Mouse (Mus musculus) gastrocnemius, adult 2 months (tissue): ENCODE data around the gene Gm49396. TPM values are rescaled to one million over a fixed set of nuclear protein-coding genes. Genes with fewer than 3 reads are reported as not detected.

Experiments used
- DNase-seq: peaks from one replicate; pipeline ENCODE4 v3.0.0; 2022
- H3K27ac ChIP-seq: fragments of 200-600 bp; 2 replicates; pipeline ENCODE4 v1.8.1; 2022; ENCODE audit warnings: mild to moderate bottlenecking
- H3K4me3 ChIP-seq: fragments of 200-600 bp; 2 replicates; pipeline ENCODE4 v1.8.1; 2022; ENCODE audit warnings: mild to moderate bottlenecking, moderate library complexity
- CTCF ChIP-seq: fragments of 200-600 bp; IDR thresholded peaks from 2 replicates; pipeline ENCODE4 v1.8.1; 2022; ENCODE audit warnings: antibody characterized with exemption, mild to moderate bottlenecking, moderate library complexity
- intact Hi-C: fragments of 180-260 bp; cut with DNase I; formaldehyde crosslinking; loops from one replicate; pipeline ENCODE4 v1.15.1; 2025
- total RNA-seq, 2 experiments: library from RNA; stranded (reverse); gene quantifications; 2 replicates each; pipeline ENCODE4 v1.2.3; 2021

Gene Gm49396
- total RNA-seq, 2 experiments from 2014 or later = 1.8 to 2.2 TPM

DNA sequence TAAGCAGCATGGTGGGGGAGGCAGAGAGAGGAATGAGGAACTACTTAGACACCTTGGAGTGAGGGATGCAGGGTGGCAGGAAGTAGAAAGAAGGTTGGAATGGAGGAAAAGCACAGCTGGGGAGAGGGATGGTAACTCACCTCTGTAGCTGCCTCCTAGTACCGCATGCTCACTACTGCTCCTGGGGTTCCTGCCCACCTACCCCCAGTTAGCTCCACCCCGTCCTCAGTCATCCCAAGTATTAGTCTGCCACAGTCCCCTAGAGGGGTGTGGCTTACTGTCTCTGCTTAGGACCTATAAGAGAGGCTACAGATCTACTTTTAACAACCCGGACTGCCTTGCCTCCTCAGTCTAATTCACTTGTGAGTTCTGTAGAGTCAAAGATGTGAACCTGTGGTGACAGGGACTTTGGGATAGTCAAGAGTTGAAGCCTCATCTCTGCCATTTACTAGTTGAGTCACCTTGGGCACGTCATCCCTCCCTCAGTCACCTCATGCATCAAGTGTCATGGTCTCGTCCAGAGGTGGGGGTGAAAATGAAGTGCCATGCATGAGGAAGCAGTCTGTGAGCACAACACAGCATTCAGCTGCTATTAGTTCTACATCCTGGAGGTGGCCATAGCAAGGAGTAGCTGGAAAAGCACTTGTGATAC is 29.8 kb downstream of the Gm49396 start:
- TF ChIP-seq CTCF = no peak
- intact Hi-C loops = loop anchor here (10.0 kb wide), 1 partner anchor 382 kb away; the partner anchor contains the start of genes Fam187b and Lsr

DNA sequence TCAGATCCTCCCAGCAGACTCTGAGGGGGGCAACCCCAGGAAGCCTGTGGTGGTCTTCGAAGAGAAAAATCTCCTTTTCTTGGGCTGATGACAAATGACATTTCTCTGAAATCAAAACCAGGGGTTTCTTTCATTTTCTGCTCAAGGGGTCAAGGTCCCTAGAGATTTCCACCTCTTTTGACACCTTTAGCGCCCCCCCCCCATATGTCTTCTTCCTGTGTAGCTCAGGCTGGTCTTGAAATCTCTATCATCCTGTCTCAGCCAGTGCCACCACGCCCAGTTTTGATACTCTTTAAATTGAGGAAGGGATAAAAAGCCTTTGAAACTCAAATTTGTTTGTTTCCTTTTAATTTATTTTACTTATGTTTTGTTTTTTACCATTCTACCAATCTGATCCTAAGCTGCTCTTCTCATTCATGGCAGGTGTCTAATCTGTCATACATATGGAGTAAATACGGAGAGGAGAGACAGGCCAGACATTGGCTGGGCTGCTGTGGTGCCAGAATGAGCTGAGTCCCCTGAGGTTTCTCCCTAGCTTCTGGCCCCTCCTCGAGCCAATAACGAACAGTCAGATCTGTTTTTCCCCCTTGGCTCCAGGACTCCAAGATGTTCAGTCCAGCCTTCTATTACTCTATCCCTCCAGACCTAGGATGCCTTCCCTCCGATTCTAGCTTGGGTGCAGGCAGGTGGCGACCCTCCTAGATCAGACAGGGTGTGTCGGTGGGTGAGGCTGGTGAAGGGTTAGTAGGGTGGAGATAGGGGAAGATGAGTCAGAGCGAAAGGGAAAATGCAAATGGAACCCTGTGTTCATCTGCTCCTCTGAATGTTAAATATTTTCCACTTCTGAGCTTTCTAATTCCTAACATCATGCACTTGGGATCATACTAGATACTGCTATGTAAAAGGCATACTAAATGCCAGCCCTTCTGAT is 30.7 kb downstream of the Gm49396 start:
- no peak for TF ChIP-seq CTCF
- Histone ChIP-seq H3K27ac (no peak overlapping the region), H3K4me3 (no peak overlapping the region)
- intact Hi-C loops = loop anchor here (10.0 kb wide), 1 partner anchor 381 kb away; the partner anchor contains the start of genes Fam187b and Lsr
- no peak for DNase-seq

More for the DNA sequence above, 29.8 kb downstream of the Gm49396 start:
- H3K4me3 ChIP-seq = no peak overlapping the region
- DNase-seq = no peak
- no peak overlapping the region for H3K27ac ChIP-seq

DNA sequence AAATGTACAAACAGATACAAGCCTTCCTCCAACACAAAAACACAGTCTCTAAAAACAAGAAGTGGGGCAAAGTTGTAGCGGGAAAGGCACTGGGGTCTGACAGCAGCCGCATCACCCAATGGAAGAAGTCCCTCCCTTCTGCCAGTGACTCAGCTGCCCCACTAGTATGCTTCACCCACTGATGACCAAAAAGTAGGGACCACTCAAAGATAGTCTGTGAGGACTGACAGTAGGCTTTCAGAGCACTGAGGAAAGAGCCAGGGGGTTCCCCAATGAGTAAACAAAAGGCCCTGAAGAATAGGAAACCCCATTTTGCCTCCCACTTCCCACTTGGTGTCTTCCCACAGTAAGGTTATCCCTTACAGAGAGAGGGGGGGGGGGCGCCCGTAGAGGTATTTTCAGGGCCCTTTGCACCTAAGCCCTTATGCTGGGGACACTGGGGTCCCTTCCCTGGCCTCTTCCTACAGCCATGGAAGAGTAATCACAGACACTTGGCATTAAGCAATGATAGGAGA is 31.4 kb downstream of the Gm49396 start:
- intact Hi-C loops = loop anchor here (10.0 kb wide), 1 partner anchor 380 kb away; the partner anchor contains the start of genes Fam187b and Lsr
- no peak for DNase-seq
- Histone ChIP-seq H3K4me3 (no peak overlapping the region), H3K27ac (no peak overlapping the region)
- no peak for TF ChIP-seq CTCF

DNA sequence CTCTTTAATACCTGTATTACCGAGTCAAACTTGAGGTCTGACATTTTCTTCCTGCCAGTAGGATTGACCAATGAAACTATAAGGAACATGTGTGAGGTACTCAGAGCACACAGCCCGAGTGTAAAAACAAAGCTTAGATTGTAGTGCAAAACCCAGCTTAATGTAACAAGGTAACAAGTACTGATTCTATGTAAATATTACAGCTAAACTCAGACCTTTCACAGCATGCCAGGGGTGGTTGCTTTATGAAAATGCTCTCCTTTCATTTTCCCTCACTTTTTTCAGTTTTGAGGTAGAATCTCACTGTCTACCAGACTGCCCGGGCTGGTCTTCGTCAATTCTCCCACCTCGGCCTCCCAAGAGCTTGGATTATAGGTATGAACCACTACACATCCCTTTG is 32.9 kb downstream of the Gm49396 start:
- DNase-seq = no peak
- Histone ChIP-seq H3K4me3 (no peak overlapping the region), H3K27ac (no peak overlapping the region)
- TF ChIP-seq CTCF = no peak
- intact Hi-C loops = loop anchor here (10.0 kb wide), 1 partner anchor 379 kb away; the partner anchor contains the start of genes Fam187b and Lsr

DNA sequence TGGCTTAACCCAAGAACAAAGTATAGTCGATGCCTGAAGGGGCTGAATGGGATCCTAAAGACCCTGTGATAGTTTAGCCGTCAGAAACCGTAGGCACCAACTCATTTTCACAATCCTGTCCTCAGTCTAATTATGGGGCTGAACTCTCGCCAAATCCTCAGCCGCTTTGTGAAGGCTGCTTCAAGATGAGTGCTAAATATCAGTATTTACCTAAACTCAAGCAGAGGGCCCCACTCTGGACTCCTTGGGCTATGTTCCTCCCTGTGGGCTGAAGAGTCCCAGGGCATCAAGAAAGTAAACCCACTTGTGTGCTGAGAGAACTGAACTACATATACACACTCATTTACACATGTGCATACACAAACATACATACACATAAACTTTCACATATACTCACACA is 33.7 kb downstream of the Gm49396 start:
- intact Hi-C loops = loop anchor here (10.0 kb wide), 1 partner anchor 378 kb away; the partner anchor contains the start of genes Fam187b and Lsr
- Histone ChIP-seq H3K27ac (no peak overlapping the region), H3K4me3 (no peak overlapping the region)
- DNase-seq = no peak
- no peak for TF ChIP-seq CTCF

DNA sequence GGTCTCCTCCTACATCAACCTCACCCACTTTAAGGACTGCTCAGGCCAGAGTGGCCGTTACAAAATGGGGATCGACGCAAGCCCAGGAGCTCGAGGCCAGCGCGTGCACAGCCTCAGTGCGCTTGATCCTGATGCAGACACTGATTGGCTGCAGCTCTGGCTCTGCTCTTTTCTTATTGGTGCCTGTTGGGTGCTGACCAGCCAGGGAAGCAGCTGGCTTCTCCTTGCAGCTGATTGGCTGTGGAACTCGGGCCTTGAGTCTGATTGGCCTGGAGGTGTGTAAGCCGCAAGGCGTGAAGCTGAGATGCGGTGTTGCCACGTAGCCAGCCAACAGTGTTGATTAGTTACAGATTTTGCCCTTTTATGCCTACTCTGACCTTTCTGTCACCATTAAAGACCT is 35.6 kb downstream of the Gm49396 start, which contains the start of gene Zbtb32:
TSS of gene Zbtb32 (minus strand) at position 124 of the 400 bp plus-strand sequence.
- no peak for DNase-seq
- no peak for TF ChIP-seq CTCF
- Histone ChIP-seq H3K4me3 (no peak within 1 kb of the TSS), H3K27ac (no peak within 1 kb of the TSS)
- intact Hi-C loops = loop anchor here (10.0 kb wide), 1 partner anchor 376 kb away; the partner anchor contains the start of genes Fam187b and Lsr

DNA sequence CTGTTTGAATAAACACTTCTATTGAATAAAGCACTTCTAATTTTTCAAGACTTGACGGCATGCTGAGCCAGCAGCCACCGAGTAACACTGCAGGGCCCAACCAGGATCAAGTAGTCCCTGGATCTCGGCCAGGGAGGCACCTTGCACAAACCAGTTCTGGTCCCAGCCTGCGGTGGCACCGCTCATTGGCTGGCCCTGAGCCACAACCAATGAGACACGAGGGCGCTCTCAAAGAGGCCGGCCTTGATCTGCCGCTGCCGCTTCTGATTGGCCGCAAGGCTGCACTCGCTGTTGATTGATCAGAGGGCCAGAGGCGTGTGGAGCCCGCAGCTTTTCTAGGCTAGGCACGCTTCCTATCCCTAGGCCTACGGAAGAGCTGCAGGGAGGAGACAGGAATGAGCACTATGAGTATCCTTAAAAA is 36.8 kb downstream of the Gm49396 start:
- TF ChIP-seq CTCF = no peak
- Histone ChIP-seq H3K27ac (no peak overlapping the region), H3K4me3 (no peak overlapping the region)
- peak; percentile 91 for DNase-seq
- intact Hi-C loops = loop anchor here (10.0 kb wide), 1 partner anchor 375 kb away; the partner anchor contains the start of genes Fam187b and Lsr

DNA sequence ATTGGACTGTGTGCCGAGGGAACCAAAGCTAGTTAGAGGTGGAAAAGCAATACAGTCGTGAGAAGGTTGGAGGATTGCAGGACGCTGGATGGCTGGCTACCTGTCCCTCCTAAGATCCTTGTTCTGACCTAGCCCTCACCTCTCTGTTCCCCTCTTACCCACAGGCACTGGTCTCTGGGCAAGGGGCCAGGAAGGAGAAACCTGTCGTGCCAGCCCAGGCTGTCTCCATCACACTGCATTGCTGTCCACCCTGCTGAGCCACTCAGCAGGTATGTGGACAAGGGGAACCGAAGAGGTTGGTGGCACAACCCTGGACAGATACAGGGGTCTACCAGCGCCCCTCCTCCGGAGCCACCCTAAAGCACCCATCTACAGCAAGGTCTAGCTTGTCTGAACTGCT is 37.5 kb downstream of the Gm49396 start:
- no peak for DNase-seq
- intact Hi-C loops = no loop called here
- H3K27ac ChIP-seq = no peak overlapping the region
- TF ChIP-seq CTCF = no peak
- H3K4me3 ChIP-seq = no peak overlapping the region

DNA sequence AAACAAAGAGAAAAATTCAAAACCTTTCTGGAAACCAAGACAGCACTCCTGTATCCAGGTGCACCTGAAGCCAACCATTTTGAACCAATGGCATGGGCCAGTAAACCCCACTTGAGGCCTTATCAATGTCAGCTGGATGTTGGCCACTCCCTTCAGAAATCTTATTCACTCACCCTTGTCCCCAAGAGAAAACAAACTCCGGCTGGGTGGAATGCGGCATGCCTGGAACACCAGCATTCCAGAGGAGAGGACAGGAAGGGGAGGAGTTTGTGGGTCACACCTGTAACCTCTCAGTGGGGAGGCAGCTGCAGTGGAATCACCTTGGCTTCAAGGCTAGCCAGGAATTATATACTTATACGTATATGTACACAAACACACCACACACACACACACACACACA is 39.4 kb downstream of the Gm49396 start:
- no peak for TF ChIP-seq CTCF
- Histone ChIP-seq H3K4me3 (no peak overlapping the region), H3K27ac (no peak overlapping the region)
- intact Hi-C loops = no loop called here
- no peak for DNase-seq

DNA sequence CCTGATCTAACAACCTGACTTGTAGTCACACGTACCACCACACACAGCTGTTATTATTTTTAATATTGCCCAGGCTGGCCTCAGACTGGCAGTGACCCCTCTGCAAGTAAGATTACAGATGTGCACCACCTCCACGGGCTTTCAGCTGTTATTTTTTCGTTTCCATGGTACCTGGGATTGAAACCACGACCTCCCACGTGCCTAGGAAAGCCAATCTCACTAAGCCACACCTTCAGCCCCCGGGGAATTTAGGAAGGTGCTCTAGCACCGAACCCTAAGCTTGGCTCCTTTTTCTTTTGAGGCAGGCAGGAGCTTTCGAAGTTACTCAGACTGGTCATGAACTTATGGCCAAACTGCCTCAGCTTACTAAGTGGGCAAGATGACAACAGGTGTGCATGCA is 41.3 kb downstream of the Gm49396 start:
- Histone ChIP-seq H3K27ac (no peak overlapping the region), H3K4me3 (no peak overlapping the region)
- no peak for DNase-seq
- no peak for TF ChIP-seq CTCF
- intact Hi-C loops = no loop called here

DNA sequence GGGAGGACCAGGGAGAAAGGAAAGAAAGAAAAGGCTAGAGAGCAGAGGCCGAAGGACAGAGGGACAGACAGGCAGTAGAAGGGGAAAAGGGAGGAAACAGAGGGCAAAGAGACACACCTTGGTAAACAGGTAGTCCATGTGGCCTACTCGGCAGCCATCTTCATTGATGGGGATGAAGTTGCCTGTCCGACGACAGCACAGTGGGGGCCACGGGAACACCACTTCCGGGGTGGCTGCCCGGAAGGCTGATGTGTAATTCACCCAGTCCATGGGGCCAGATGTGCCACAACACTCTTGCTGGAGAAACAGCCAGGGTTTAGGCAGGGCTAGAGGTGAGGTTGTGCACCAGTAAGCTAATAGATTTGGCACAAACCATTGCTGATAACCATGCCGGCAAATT is 41.8 kb downstream of the Gm49396 start:
- intact Hi-C loops = no loop called here
- no peak for TF ChIP-seq CTCF
- DNase-seq = no peak
- no peak overlapping the region for H3K4me3 ChIP-seq
- H3K27ac ChIP-seq = no peak overlapping the region

DNA sequence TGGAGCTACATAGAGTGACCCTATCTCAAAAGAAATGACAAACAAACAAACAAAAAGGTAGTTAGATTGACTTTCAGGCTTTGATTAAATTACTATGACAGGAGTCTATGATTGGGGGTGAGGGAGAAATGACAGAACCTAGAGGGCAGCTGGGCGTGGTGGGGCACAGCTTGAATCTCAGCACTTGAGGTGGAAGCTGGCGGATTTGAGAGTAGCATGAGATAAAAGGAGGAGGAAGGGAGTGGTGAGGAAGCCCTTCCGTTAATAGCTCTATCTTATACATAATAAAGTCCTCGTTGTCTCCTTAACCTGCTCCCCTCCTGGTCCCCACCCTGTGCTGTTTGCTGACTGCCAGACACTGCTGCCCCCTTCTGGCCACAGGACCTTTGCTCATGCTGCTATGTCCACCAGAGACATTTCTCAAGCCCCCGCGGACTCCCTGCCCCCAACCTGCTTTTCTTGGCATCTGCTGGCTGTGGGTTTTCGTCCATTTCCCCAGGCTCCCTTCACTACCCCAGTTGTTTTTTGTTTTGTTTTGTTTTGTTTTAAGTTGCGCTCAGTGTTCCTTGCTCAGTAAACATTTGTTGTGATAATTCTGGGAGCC is 44.7 kb downstream of the Gm49396 start:
- no peak overlapping the region for H3K27ac ChIP-seq
- DNase-seq = peak; percentile 52
- intact Hi-C loops = no loop called here

More for the DNA sequence above, 44.7 kb downstream of the Gm49396 start:
- H3K4me3 ChIP-seq = no peak overlapping the region
- peak; percentile 65 for TF ChIP-seq CTCF
